Mouse (Mus musculus): ENCODE measurements around the gene Gsg1l. TPM values are rescaled to one million over a fixed set of nuclear protein-coding genes. Genes with fewer than 3 reads are reported as not detected.

Gsg1l gene
- polyA plus RNA-seq, 1 experiment from 2014 or later = 0.96 TPM

- H3K4me3 ChIP-seq (ENCODE audit: low read length) = no peak overlapping the region
- 37% methylated on average over 7 of the region's 7 CpGs for WGBS
- H3K9me3 ChIP-seq (ENCODE audit: low read length) = no peaks in the 10 kb centered on the region
- H3K36me3 ChIP-seq (ENCODE audit: insufficient read depth, low read length) = no peaks in the 10 kb centered on the region
- H3K4me2 ChIP-seq (replicated peaks; ENCODE audit: low read depth, low read length) = no peak overlapping the region
- no peak for ATAC-seq (ENCODE audit: low FRiP score, low TSS enrichment)
- H3K9ac ChIP-seq (replicated peaks; ENCODE audit: low read length) = no peak overlapping the region
- H3K27ac ChIP-seq (ENCODE audit: low read length) = no peak overlapping the region
- H3K27me3 ChIP-seq (ENCODE audit: insufficient read depth, low read length) = no peaks in the 10 kb centered on the region
- H3K4me1 ChIP-seq (ENCODE audit: insufficient read depth, low read length) = no peaks in the 10 kb centered on the region
Observed at GRCm38 (mm10) chr7:126058918-126059317, 23.3 kb downstream of the Gsg1l start.

DNA sequence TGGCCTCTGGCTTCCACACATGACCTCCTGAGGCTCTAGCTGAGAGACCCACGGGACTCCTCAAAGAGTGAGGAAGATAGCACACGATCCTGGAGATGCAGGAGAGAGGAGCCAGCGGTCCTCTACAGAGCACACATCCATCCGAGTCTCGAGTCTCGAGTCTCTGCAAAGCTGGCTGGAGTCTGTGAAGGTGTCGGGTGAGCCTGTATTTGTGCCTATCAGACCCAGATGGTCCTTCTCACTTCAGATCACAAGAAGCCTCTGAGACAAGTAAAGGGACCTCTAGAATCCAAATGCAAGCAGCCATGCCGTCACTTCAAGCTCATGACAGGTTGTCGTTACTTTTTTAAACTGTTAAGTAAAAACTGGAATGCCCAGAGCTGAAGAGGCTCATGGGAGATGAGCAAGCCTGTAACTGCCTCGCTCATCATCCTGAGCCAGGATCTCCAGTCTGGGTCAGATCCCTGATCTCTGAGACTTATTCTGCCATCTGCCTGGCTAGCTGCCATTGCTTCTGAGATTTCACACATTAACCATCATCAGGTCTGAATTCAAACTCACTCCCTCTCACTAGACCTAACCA is 24.8 kb downstream of the Gsg1l start:
- no peak overlapping the region for H3K4me2 ChIP-seq (replicated peaks; ENCODE audit: low read depth, low read length)
- 34% methylated on average over 10 of the region's 10 CpGs for WGBS

DNA sequence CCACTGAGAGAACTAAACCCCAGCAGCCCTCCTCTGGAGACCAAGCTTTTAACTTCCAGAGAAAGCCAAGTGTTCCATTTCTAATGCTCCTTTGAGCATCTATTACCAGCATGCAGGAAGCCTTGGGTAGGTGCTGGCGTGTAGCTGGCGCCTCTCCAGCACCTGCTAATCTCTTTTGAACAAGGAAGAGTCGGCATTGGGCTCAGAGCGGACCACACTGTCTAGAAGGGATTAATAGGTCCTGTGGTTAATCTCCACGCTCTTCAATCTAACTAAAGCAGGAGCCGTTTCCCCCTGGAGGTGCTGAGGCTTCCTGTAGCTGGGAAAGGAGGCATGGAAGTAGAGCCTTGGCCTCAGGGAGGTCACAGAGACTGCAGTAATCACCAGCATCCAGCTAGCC is 27.6 kb downstream of the Gsg1l start:
- H3K27me3 ChIP-seq (ENCODE audit: insufficient read depth, low read length) = no peaks in the 10 kb centered on the region
- no peak overlapping the region for H3K27ac ChIP-seq (ENCODE audit: low read length)
- H3K4me3 ChIP-seq (ENCODE audit: low read length) = no peak overlapping the region
- H3K9me3 ChIP-seq (ENCODE audit: low read length) = no peaks in the 10 kb centered on the region
- ATAC-seq (ENCODE audit: low FRiP score, low TSS enrichment) = no peak
- H3K4me1 ChIP-seq (ENCODE audit: insufficient read depth, low read length) = no peaks in the 10 kb centered on the region
- H3K4me2 ChIP-seq (replicated peaks; ENCODE audit: low read depth, low read length) = no peak overlapping the region
- H3K9ac ChIP-seq (replicated peaks; ENCODE audit: low read length) = no peak overlapping the region
- no peaks in the 10 kb centered on the region for H3K36me3 ChIP-seq (ENCODE audit: insufficient read depth, low read length)
- whole genome bisulfite sequencing = 78% methylated on average over 6 of the region's 6 CpGs

More for the DNA sequence above, 24.8 kb downstream of the Gsg1l start:
- H3K36me3 ChIP-seq (ENCODE audit: insufficient read depth, low read length) = no peaks in the 10 kb centered on the region
- ATAC-seq (ENCODE audit: low FRiP score, low TSS enrichment) = no peak
- H3K4me1 ChIP-seq (ENCODE audit: insufficient read depth, low read length) = no peaks in the 10 kb centered on the region
- no peak overlapping the region for H3K27ac ChIP-seq (ENCODE audit: low read length)
- H3K9me3 ChIP-seq (ENCODE audit: low read length) = no peaks in the 10 kb centered on the region
- H3K4me3 ChIP-seq (ENCODE audit: low read length) = no peak overlapping the region
- H3K27me3 ChIP-seq (ENCODE audit: insufficient read depth, low read length) = no peaks in the 10 kb centered on the region
- H3K9ac ChIP-seq (replicated peaks; ENCODE audit: low read length) = no peak overlapping the region

GRCm38 (mm10) chr7:126053618-126054017 is 28.6 kb downstream of the Gsg1l start:
- ATAC-seq (ENCODE audit: low FRiP score, low TSS enrichment) = no peak
- no peak overlapping the region for H3K27ac ChIP-seq (ENCODE audit: low read length)
- H3K4me1 ChIP-seq (ENCODE audit: insufficient read depth, low read length) = no peaks in the 10 kb centered on the region
- 79% methylated on average over 7 of the region's 7 CpGs for WGBS
- H3K4me3 ChIP-seq (ENCODE audit: low read length) = no peak overlapping the region
- no peaks in the 10 kb centered on the region for H3K27me3 ChIP-seq (ENCODE audit: insufficient read depth, low read length)
- H3K4me2 ChIP-seq (replicated peaks; ENCODE audit: low read depth, low read length) = no peak overlapping the region
- H3K36me3 ChIP-seq (ENCODE audit: insufficient read depth, low read length) = no peaks in the 10 kb centered on the region
- no peaks in the 10 kb centered on the region for H3K9me3 ChIP-seq (ENCODE audit: low read length)
- no peak overlapping the region for H3K9ac ChIP-seq (replicated peaks; ENCODE audit: low read length)

DNA sequence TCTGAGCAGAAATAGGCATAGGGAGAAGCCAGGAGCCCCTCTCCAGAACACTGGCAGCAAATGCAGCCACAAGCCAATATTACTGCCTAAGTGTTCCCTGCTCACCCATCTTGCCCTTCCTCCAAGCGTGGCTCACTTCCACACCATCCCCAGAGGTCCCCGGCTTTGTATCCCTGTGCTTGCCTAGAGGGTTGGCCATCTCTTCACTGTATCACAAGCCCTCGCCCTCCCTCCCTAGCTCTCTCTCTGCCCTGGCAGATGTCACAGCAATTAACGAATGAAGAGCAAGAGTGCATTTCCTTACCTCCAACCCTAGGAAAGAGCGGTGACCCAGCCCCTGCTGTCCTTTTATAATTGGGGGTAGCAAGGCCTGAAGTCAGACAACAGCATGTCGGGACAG is 30.3 kb downstream of the Gsg1l start:
- ATAC-seq (ENCODE audit: low FRiP score, low TSS enrichment) = no peak
- no peaks in the 10 kb centered on the region for H3K36me3 ChIP-seq (ENCODE audit: insufficient read depth, low read length)
- 40% methylated on average over 6 of the region's 6 CpGs for WGBS
- no peaks in the 10 kb centered on the region for H3K9me3 ChIP-seq (ENCODE audit: low read length)
- no peak overlapping the region for H3K9ac ChIP-seq (replicated peaks; ENCODE audit: low read length)
- no peaks in the 10 kb centered on the region for H3K27me3 ChIP-seq (ENCODE audit: insufficient read depth, low read length)
- H3K4me2 ChIP-seq (replicated peaks; ENCODE audit: low read depth, low read length) = no peak overlapping the region
- H3K4me1 ChIP-seq (ENCODE audit: insufficient read depth, low read length) = no peaks in the 10 kb centered on the region
- no peak overlapping the region for H3K4me3 ChIP-seq (ENCODE audit: low read length)
- H3K27ac ChIP-seq (ENCODE audit: low read length) = no peak overlapping the region

- H3K36me3 ChIP-seq (ENCODE audit: insufficient read depth, low read length) = no peaks in the 10 kb centered on the region
- no peak overlapping the region for H3K27ac ChIP-seq (ENCODE audit: low read length)
- H3K4me1 ChIP-seq (ENCODE audit: insufficient read depth, low read length) = no peaks in the 10 kb centered on the region
- no peak overlapping the region for H3K4me3 ChIP-seq (ENCODE audit: low read length)
- no peaks in the 10 kb centered on the region for H3K27me3 ChIP-seq (ENCODE audit: insufficient read depth, low read length)
- WGBS = 94% methylated on average over 6 of the region's 6 CpGs
- peaks cover 6% of the 10 kb centered on the region; the same call in 1 of the 2 replicates for H3K9me3 ChIP-seq (ENCODE audit: low read length)
- no peak for ATAC-seq (ENCODE audit: low FRiP score, low TSS enrichment)
- no peak overlapping the region for H3K9ac ChIP-seq (replicated peaks; ENCODE audit: low read length)
- no peak overlapping the region for H3K4me2 ChIP-seq (replicated peaks; ENCODE audit: low read depth, low read length)
Observed at GRCm38 (mm10) chr7:126045077-126045476, 37.1 kb downstream of the Gsg1l start.

DNA sequence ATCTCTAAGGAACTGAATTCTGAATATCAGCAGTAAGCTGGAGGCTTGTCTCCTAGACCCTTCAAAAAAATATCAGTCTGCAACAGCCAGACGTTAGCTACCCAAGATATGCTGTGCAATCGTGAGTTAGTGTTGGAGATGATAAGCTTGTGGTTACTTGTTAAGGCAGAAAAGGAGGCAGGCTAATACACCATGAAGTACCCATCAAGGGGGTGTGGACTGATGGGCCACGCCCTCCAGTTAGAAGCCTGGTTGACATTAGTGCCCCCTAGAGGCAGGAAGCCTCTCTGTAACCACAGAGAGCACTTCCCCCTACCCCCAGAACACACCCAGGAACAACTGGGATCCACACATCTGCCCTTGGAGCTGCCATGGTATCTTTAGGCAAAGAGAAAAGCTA is 39.9 kb downstream of the Gsg1l start:
- H3K4me3 ChIP-seq (ENCODE audit: low read length) = no peak overlapping the region
- H3K27me3 ChIP-seq (ENCODE audit: insufficient read depth, low read length) = no peaks in the 10 kb centered on the region
- H3K4me1 ChIP-seq (ENCODE audit: insufficient read depth, low read length) = peaks cover 16% of the 10 kb centered on the region
- no peak for ATAC-seq (ENCODE audit: low FRiP score, low TSS enrichment)
- peaks cover 6% of the 10 kb centered on the region for H3K9me3 ChIP-seq (ENCODE audit: low read length)
- H3K36me3 ChIP-seq (ENCODE audit: insufficient read depth, low read length) = no peaks in the 10 kb centered on the region
- WGBS = 53% methylated on average over 3 of the region's 3 CpGs
- no peak overlapping the region for H3K4me2 ChIP-seq (replicated peaks; ENCODE audit: low read depth, low read length)
- no peak overlapping the region for H3K27ac ChIP-seq (ENCODE audit: low read length)
- H3K9ac ChIP-seq (replicated peaks; ENCODE audit: low read length) = no peak overlapping the region

DNA sequence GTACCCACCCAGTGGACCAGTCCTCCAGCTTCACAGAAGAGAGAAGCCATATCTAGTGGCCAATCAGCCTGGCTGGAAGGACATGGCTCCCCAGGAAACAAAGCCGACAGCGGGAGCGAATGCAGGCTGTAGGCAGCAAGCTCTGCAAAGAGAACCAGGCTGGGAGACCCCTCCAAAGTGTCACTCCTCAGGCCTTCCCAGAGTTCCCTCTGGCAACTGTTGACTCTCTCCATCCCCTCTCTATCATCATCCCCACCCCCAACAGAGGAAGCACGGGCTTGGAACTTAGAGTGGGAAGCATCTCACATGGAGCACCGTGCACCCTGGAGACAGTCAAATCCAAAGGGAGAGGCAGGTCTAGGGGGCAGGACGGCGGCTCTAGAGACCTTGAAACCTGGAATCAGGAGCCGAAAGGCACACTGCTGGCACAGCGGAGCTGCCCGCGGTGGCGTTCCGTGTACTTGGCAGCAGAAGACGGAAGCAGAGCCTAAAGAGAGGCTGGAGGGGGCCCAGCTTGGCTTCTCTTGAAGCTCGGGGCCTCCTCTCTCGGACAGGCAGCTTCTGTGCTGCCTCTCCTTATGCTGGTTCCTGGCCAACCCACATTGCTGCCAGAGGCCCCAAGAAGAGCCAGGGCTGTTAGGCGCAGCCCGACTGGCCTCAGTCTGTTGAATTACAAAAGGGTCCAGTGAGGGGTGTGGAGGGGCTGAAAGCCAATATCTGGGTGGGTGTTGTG is 41.3 kb downstream of the Gsg1l start:
- Histone ChIP-seq H3K9me3 (ENCODE audit: low read length) (peaks cover 6% of the 10 kb centered on the region), H3K4me3 (ENCODE audit: low read length) (no peak overlapping the region), H3K36me3 (ENCODE audit: insufficient read depth, low read length) (no peaks in the 10 kb centered on the region), H3K27ac (ENCODE audit: low read length) (no peak overlapping the region), H3K4me2 (replicated peaks; ENCODE audit: low read depth, low read length) (no peak overlapping the region), H3K27me3 (ENCODE audit: insufficient read depth, low read length) (no peaks in the 10 kb centered on the region), H3K9ac (replicated peaks; ENCODE audit: low read length) (no peak overlapping the region), H3K4me1 (ENCODE audit: insufficient read depth, low read length) (peaks cover 16% of the 10 kb centered on the region)
- no peak for ATAC-seq (ENCODE audit: low FRiP score, low TSS enrichment)
- 71% methylated on average over 18 of the region's 18 CpGs for WGBS

DNA sequence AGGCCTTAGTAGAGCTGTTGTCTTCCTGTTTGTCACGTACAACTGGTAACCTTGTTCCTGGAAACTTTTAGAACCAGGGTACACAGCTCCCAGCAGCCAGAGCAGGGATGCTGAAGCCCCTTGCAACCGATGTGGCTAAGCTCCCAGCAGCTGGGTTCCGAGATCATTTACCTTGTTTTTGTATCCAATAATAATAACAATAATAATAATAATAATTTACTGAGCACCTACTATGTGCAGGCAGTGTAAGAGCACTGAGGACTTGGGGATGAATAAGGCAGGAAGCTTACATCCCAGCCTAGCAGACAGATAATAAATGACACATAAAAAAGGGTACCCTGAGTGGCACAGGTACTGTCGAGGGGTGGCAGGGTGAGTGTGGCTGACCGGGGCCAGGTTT is 42.4 kb downstream of the Gsg1l start:
- peaks cover 21% of the 10 kb centered on the region for H3K4me1 ChIP-seq (ENCODE audit: insufficient read depth, low read length)
- H3K4me2 ChIP-seq (replicated peaks; ENCODE audit: low read depth, low read length) = no peak overlapping the region
- H3K4me3 ChIP-seq (ENCODE audit: low read length) = no peak overlapping the region
- no peak overlapping the region for H3K27ac ChIP-seq (ENCODE audit: low read length)
- H3K9me3 ChIP-seq (ENCODE audit: low read length) = peaks cover 3% of the 10 kb centered on the region
- no peaks in the 10 kb centered on the region for H3K27me3 ChIP-seq (ENCODE audit: insufficient read depth, low read length)
- H3K36me3 ChIP-seq (ENCODE audit: insufficient read depth, low read length) = no peaks in the 10 kb centered on the region
- ATAC-seq (ENCODE audit: low FRiP score, low TSS enrichment) = no peak
- H3K9ac ChIP-seq (replicated peaks; ENCODE audit: low read length) = no peak overlapping the region
- WGBS = 85% methylated on average over 5 of the region's 5 CpGs

GRCm38 (mm10) chr7:126039247-126039835 is 42.9 kb downstream of the Gsg1l start:
- WGBS = 74% methylated on average over 5 of the region's 5 CpGs
- no peaks in the 10 kb centered on the region for H3K27me3 ChIP-seq (ENCODE audit: insufficient read depth, low read length)
- 0 out of 2 replicates have a peak overlapping the region, but pooled peaks have one; percentile 2 for H3K4me3 ChIP-seq (ENCODE audit: low read length)
- H3K36me3 ChIP-seq (ENCODE audit: insufficient read depth, low read length) = no peaks in the 10 kb centered on the region
- peaks cover 22% of the 10 kb centered on the region for H3K4me1 ChIP-seq (ENCODE audit: insufficient read depth, low read length)
- H3K9ac ChIP-seq (replicated peaks; ENCODE audit: low read length) = 0 out of 2 replicates have a peak overlapping the region, but pooled peaks have one; percentile 15
- no peaks in the 10 kb centered on the region; the same call in 1 of the 2 replicates for H3K9me3 ChIP-seq (ENCODE audit: low read length)
- H3K27ac ChIP-seq (ENCODE audit: low read length) = peak overlapping the region; percentile 62
- peak; percentile 7; the same call in 1 of the 2 replicates for ATAC-seq (ENCODE audit: low FRiP score, low TSS enrichment)
- H3K4me2 ChIP-seq (replicated peaks; ENCODE audit: low read depth, low read length) = peak overlapping the region; percentile 30

Data from kidney, embryonic 16.5 days (tissue).